Mouse (Mus musculus): ENCODE measurements around the gene Srd5a2.

GRCm38 (mm10) chr17:74002396-74002795, 45.3 kb downstream of the Srd5a2 start:
- no peak for TF ChIP-seq POLR2A (IDR thresholded peaks at IDR 0.05; ENCODE audit: control insufficient read depth, extremely low read depth, insufficient read depth, low read length, poor library complexity)
- TF ChIP-seq CTCF (IDR thresholded peaks at IDR 0.05; ENCODE audit: borderline replicate concordance, control insufficient read depth, extremely low read depth, insufficient read depth, low read length, poor library complexity) = no peak

Data from thymus, adult 2 months (tissue).